Mouse (Mus musculus) E14TG2a.4 (cell line): ENCODE data around the gene Megf9.

Experiments
- CTCF ChIP-seq: conservative IDR thresholded peaks from 2 replicates; pipeline ENCODE4 v1.5.1; 2014; ENCODE audit warnings: low read length
- NANOG ChIP-seq: IDR thresholded peaks from 2 replicates; pipeline ENCODE4 v1.6.1; 2014; ENCODE audit warnings: borderline replicate concordance, low read length, mixed read lengths
- POU5F1 ChIP-seq: IDR thresholded peaks from 2 replicates; pipeline ENCODE4 v1.6.1; 2014; ENCODE audit warnings: low read length, borderline replicate concordance

DNA sequence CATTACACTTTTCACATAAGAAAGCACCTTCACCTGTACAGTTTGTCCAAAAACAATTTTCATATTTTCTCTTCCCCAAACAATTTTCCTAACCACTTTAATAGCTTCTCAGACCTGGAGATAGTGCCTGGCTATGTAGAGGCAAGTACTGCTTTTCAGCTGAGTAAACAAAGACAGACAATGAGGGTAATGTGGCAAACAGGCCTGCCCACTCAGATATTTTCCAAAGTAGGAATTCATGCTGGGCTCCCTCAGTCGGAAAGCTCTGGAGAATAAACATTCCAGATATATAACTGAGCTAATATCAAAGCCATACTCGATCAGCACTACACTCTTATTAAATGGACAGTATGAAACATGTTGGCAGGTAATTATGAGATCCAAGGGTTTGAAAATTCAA lies 25.2 kb downstream of the Megf9 start:
- TF ChIP-seq CTCF (no peak), NANOG (no peak), POU5F1 (no peak)
